Mouse (Mus musculus): ENCODE results near the gene Magea6.
"Not testable (repeated sequence)": the region's sequence is repeated elsewhere in the genome, so short reads cannot be mapped to it uniquely, and the experiment has no call there.

The Magea6 gene

DNA sequence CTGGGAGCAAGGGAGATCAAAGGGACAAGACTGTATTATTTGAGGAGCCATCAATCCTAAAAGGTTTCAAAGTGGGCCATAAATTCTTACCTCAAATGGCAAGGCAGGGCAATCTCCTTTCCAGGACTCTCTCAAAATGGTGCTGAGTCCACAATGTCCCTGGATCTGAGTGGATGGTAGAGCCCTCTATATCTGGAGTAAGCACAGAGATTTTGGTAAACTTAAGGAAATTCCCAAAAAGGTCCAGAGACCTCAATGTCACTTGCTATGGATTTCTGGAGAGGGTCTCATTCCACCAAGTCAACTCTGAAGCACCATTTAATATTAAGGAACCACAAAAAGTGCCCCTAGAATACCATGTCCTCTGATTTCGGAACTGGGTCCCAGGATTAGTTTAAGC lies at the start of gene Magea6:
TSS of gene Magea6 (minus strand) at position 101 of the 400 bp plus-strand sequence.
- not testable (repeated sequence) for DNase-seq

- DNase-seq, result not testable (repeated sequence)
These were observed 13.6 kb upstream of the Magea6 start, which contains the start of gene Magea3 for GRCm38 (mm10) chrX:154949405-154949804. TSS of gene Magea3 (minus strand) at chrX:154949505.

- not testable (repeated sequence) for DNase-seq
These were observed 45.6 kb downstream of the Magea6 start, which contains the start of gene Cldn34b1 for GRCm38 (mm10) chrX:154890167-154890566. TSS of gene Cldn34b1 (minus strand) at chrX:154890267.
